16 mouse cellular contexts compared by ENCODE assay signal in genomic region chr9:48773130-48773529, GRCm38 (mm10).
"Had no signal": no experiment of that assay in that cellular context is flagged by ENCODE, and none has a peak within 500 bp of the region (broad histone marks: within the 10 kb centered on the region; RNA-seq: fewer than 3 reads in every experiment).

No protein-coding gene starts in this region.

- H3K4me2 ChIP-seq: lung, embryonic 15.5 days; midbrain, embryonic 11.5 days; midbrain, embryonic 13.5 days; midbrain, embryonic 15.5 days; neural tube, embryonic 12.5 days had no signal

- H3K4me3 ChIP-seq: lung, embryonic 15.5 days; megakaryocyte, embryonic 14.5 days; midbrain, embryonic 13.5 days; midbrain, embryonic 15.5 days; neural tube, embryonic 12.5 days had no signal

- ATAC-seq: lung, postnatal 0 days; midbrain, embryonic 13.5 days; midbrain, embryonic 15.5 days had no signal

- H3K27ac ChIP-seq: lung, embryonic 15.5 days; macrophage; midbrain, embryonic 13.5 days; midbrain, embryonic 15.5 days; neural tube, embryonic 12.5 days had no signal

- H3K27me3 ChIP-seq: lung, embryonic 15.5 days; megakaryocyte, embryonic 14.5 days; midbrain, embryonic 13.5 days; midbrain, embryonic 15.5 days; neural tube, embryonic 12.5 days had no signal

- H3K4me1 ChIP-seq: lung, embryonic 15.5 days; neural tube, embryonic 12.5 days had no signal

- DNase-seq: lung, adult 2 months; lung, postnatal 14 days; lung, postnatal 36 days; right cerebral cortex, postnatal 14 days; spleen, adult 18-20 months; thymus, adult 18-20 months; thymus, postnatal 14 days; thymus, postnatal 36 days had no signal

- H3K9ac ChIP-seq: lung, embryonic 15.5 days; midbrain, embryonic 13.5 days; midbrain, embryonic 15.5 days; neural tube, embryonic 12.5 days had no signal

- H3K36me3 ChIP-seq: lung, embryonic 15.5 days; midbrain, embryonic 13.5 days; midbrain, embryonic 15.5 days; neural tube, embryonic 12.5 days had no signal

- H3K9me3 ChIP-seq: lung, embryonic 15.5 days; megakaryocyte, embryonic 14.5 days; midbrain, embryonic 13.5 days; midbrain, embryonic 15.5 days; neural tube, embryonic 12.5 days had no signal
